Mouse (Mus musculus) forebrain, embryonic 15.5 days (tissue): Measurements from ENCODE around the gene Mageh1. TPM values are rescaled to one million over a fixed set of nuclear protein-coding genes. Genes with fewer than 3 reads are reported as not detected.
"Not testable (repeated sequence)": the region's sequence is repeated elsewhere in the genome, so short reads cannot be mapped to it uniquely, and the experiment has no call there.

ENCODE experiments used
- ATAC-seq: fragments of 200-750 bp; cut with Nextera tagmentation; replicated peaks from 2 replicates; pipeline ENCODE4 v1.8.0; 2017; ENCODE audit warnings: mild to moderate bottlenecking, moderate TSS enrichment, moderate library complexity
- H3K27ac ChIP-seq: fragments of 300-500 bp; sonication (generic); replicated peaks from 2 replicates; pipeline ENCODE4 v1.5.1; 2015; ENCODE audit warnings: mild to moderate bottlenecking, inconsistent platforms
- H3K27me3 ChIP-seq: fragments of 300-500 bp; sonication (generic); 2 replicates; pipeline ENCODE4 v1.6.1; 2015; ENCODE audit warnings: inconsistent platforms
- H3K36me3 ChIP-seq: fragments of 300-500 bp; sonication (generic); 2 replicates; pipeline ENCODE4 v1.6.1; 2015; ENCODE audit warnings: mild to moderate bottlenecking, inconsistent platforms
- H3K4me1 ChIP-seq: fragments of 300-500 bp; sonication (generic); 2 replicates; pipeline ENCODE4 v1.6.1; 2015; ENCODE audit warnings: inconsistent platforms
- H3K4me2 ChIP-seq: fragments of 300-500 bp; sonication (generic); replicated peaks from 2 replicates; pipeline ENCODE4 v1.6.1; 2015; ENCODE audit warnings: mild to moderate bottlenecking, inconsistent platforms
- H3K4me3 ChIP-seq: fragments of 300-500 bp; sonication (generic); 2 replicates; pipeline ENCODE4 v1.5.1; 2015; ENCODE audit warnings: mild to moderate bottlenecking, inconsistent platforms
- H3K9ac ChIP-seq: fragments of 300-500 bp; sonication (generic); replicated peaks from 2 replicates; pipeline ENCODE4 v1.6.1; 2015; ENCODE audit warnings: mild to moderate bottlenecking, inconsistent platforms
- H3K9me3 ChIP-seq: fragments of 300-500 bp; sonication (generic); 2 replicates; pipeline ENCODE4 v1.6.1; 2016; ENCODE audit warnings: inconsistent platforms
- WGBS: fragments of 180-500 bp; shearing (Covaris S2); methylation state at CpG from one replicate; pipeline ENCODE4 v1.1.7; 2015; ENCODE audit warnings: mixed read lengths; 5-methylcytosine and 5-hydroxymethylcytosine counted together
- polyA plus RNA-seq: library from polyadenylated mRNA; unstranded; fragments of >200 nt; fragmentation: Nextera tagmentation; extraction: Ambion mirVana; gene quantifications from 2 replicates; pipeline ENCODE4 v1.2.1, GENCODE M21; 2015

Gene Mageh1
- 88.7 and 96.5 TPM in 2 replicates for polyA plus RNA-seq

GRCm38 (mm10) chrX:153037087-153037971, at the start of gene Mageh1:
Gene Mageh1, minus strand, starts transcription at chrX:153037575.
- Histone ChIP-seq H3K4me1 (0 out of 2 replicates have a peak, but pooled peaks cover 4% of the 10 kb centered on the region), H3K4me2 (peak within 1 kb of the TSS; percentile 47), H3K9me3 (no peaks in the 10 kb centered on the region), H3K27ac (peak within 1 kb of the TSS; percentile 97), H3K27me3 (no peaks in the 10 kb centered on the region), H3K9ac (peak within 1 kb of the TSS; percentile 70), H3K36me3 (no peaks in the 10 kb centered on the region), H3K4me3 (peak within 1 kb of the TSS; percentile 63)
- peak; percentile 95 for ATAC-seq
- 20% methylated on average over 48 of the region's 49 CpGs for WGBS

GRCm38 (mm10) chrX:153037972-153038744, 783 bp upstream of the Mageh1 start:
- not testable (repeated sequence) for H3K27me3 ChIP-seq, H3K9me3 ChIP-seq, H3K4me1 ChIP-seq, H3K36me3 ChIP-seq
- peak; percentile 93 for ATAC-seq
- peak overlapping the region; percentile 63 for H3K4me3 ChIP-seq
- peak overlapping the region; percentile 97 for H3K27ac ChIP-seq
- 24% methylated on average over 7 of the region's 22 CpGs for WGBS
- H3K9ac ChIP-seq = 0 out of 2 replicates have a peak overlapping the region, but pooled peaks have one; percentile 70
- peak overlapping the region; percentile 47 for H3K4me2 ChIP-seq

GRCm38 (mm10) chrX:153031547-153031946, 5.8 kb downstream of the Mageh1 start:
- not testable (repeated sequence) for H3K27me3 ChIP-seq, H3K4me3 ChIP-seq, H3K4me1 ChIP-seq, H3K27ac ChIP-seq, H3K9ac ChIP-seq, H3K9me3 ChIP-seq, H3K4me2 ChIP-seq, ATAC-seq, H3K36me3 ChIP-seq

GRCm38 (mm10) chrX:153025709-153026108, 11.7 kb downstream of the Mageh1 start:
- H3K9ac ChIP-seq, ATAC-seq, H3K4me2 ChIP-seq, H3K4me3 ChIP-seq, H3K9me3 ChIP-seq, H3K27me3 ChIP-seq, H3K4me1 ChIP-seq, H3K36me3 ChIP-seq, H3K27ac ChIP-seq: not testable (repeated sequence)
- 78% methylated on average over 3 of the region's 3 CpGs for WGBS

DNA sequence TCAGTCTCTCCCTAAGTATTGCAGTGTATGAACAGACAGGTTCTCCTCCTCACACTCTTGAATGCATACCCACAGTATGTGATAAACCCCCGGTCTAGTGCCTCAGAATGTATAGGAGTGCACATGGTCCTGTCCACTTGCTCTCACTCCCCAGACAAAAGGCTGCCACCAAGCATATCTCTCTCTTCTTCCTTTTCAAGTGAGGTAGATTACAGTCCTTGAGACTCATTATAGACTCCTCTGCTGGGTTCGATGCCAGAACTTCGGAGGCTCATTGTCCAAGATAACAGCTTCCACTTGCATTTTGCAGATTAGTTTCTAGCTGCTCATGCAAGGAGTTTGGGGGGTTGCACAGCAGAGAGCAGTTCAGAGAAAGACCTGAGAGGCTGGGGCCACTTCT, 12.1 kb downstream of the Mageh1 start:
- not testable (repeated sequence) for H3K9me3 ChIP-seq, H3K4me3 ChIP-seq, H3K27me3 ChIP-seq, H3K9ac ChIP-seq, H3K27ac ChIP-seq, H3K4me2 ChIP-seq, ATAC-seq, H3K36me3 ChIP-seq, H3K4me1 ChIP-seq
- no CpG with 5 or more reads among the region's 3 CpGs for WGBS

DNA sequence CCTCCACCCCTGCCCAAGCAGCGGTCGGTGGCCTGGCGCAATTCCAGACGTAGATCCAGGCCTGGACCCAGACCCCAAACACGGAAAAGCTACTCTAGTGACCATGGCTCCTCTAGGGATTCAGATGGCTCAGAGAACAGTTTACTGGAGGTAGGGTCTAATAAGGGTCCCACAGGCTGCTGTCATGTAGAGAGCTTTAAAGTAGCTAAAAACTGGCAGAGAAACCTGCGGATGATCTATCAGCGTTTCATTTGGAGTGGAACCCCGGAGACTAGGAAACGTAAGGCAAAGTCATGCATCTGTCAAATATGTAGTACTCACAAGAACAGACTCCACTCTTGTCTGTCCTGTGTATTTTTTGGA, 29.7 kb downstream of the Mageh1 start:
- Histone ChIP-seq H3K4me3 (peak overlapping the region; percentile 57), H3K36me3 (no peaks in the 10 kb centered on the region), H3K9ac (peak overlapping the region; percentile 65), H3K27me3 (no peaks in the 10 kb centered on the region), H3K27ac (peak overlapping the region; percentile 81), H3K9me3 (no peaks in the 10 kb centered on the region), H3K4me2 (peak overlapping the region; percentile 63), H3K4me1 (no peaks in the 10 kb centered on the region)
- WGBS = 23% methylated on average over 9 of the region's 9 CpGs
- no peak for ATAC-seq

DNA sequence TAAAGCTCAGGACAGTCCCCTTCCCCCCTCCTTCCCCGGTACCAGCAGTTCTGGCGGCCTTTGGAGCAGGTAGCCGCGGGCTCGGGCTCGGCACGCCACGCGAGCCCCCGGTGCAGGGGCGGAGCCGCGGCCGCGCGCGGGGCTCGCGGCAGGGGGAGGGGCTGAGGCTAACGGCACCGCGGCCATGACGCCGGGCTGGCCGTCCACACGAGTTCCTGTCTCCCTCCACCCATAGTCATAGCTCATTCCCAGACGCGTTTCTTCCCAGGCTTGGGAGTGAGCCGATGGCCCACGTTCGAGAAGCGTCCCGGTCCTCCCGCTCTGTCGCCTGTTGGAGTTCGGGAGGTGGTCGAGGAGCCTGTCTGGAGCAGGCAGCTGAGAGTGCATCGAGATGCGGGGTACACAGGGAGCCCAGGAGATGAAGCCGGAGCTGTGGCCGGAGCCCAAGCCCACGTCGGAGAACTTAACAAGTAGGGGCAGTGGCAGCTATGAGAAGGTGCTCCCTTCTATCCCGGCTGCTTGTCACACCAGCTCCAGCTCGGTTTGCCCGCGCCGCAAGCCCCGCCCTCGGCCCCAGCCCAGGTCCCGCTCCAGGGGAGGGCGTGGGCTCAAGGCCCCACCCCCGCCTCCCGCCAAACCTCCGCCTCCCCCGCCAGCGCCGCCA, 30.2 kb downstream of the Mageh1 start:
- peak overlapping the region; percentile 81 for H3K27ac ChIP-seq
- peak; percentile 91 for ATAC-seq
- peak overlapping the region; percentile 57 for H3K4me3 ChIP-seq
- H3K9ac ChIP-seq = peak overlapping the region; percentile 65
- H3K36me3 ChIP-seq = no peaks in the 10 kb centered on the region
- no peaks in the 10 kb centered on the region for H3K4me1 ChIP-seq
- H3K4me2 ChIP-seq = peak overlapping the region; percentile 63
- WGBS = 16% methylated on average over 40 of the region's 58 CpGs
- no peaks in the 10 kb centered on the region for H3K27me3 ChIP-seq
- H3K9me3 ChIP-seq = no peaks in the 10 kb centered on the region

DNA sequence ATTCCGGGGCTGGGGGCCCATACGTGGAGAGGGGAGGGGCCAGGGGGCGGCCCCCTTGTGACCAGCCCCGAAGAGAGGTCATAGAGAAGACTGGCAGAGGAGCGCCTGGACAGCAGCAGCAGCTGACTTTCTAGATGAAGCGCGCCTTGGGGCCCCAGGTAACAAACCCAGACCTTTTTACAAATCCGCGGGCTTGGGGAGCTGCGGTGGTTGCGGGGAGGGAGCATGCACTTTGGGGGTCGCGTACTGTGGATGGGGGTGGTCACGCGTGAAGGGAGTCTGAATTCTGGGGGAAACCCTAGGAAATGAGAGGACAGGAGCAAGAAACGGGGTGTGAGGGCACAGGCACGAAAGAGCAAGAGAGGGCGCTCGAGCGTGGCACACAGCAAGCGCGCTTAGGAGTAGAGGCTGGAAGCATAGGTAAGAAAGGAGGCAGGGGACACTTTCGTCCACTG, 31.0 kb downstream of the Mageh1 start, which contains the start of gene Usp51:
TSS of gene Usp51 (plus strand) at position 83 of the 455 bp plus-strand sequence.
- Histone ChIP-seq H3K9ac (peak within 1 kb of the TSS; percentile 65), H3K4me3 (peak within 1 kb of the TSS; percentile 57), H3K9me3 (no peaks in the 10 kb centered on the region), H3K4me1 (no peaks in the 10 kb centered on the region), H3K4me2 (peak within 1 kb of the TSS; percentile 63), H3K36me3 (no peaks in the 10 kb centered on the region), H3K27me3 (no peaks in the 10 kb centered on the region), H3K27ac (peak within 1 kb of the TSS; percentile 81)
- peak; percentile 86 for ATAC-seq
- 23% methylated on average over 23 of the region's 23 CpGs for WGBS

GRCm38 (mm10) chrX:152996105-152996504, 41.3 kb downstream of the Mageh1 start:
- WGBS = no CpG with 5 or more reads among the region's 3 CpGs
- not testable (repeated sequence) for H3K36me3 ChIP-seq, H3K9me3 ChIP-seq, H3K4me2 ChIP-seq, H3K4me3 ChIP-seq, ATAC-seq, H3K27me3 ChIP-seq, H3K9ac ChIP-seq, H3K27ac ChIP-seq, H3K4me1 ChIP-seq

GRCm38 (mm10) chrX:152989852-152990251, 47.5 kb downstream of the Mageh1 start:
- not testable (repeated sequence) for H3K4me2 ChIP-seq, H3K9me3 ChIP-seq, H3K36me3 ChIP-seq, H3K27ac ChIP-seq, H3K9ac ChIP-seq, H3K27me3 ChIP-seq, ATAC-seq, H3K4me1 ChIP-seq, H3K4me3 ChIP-seq
